Mouse (Mus musculus): ENCODE results near the gene Gpr12.
"Not testable (repeated sequence)": the region's sequence is repeated elsewhere in the genome, so short reads cannot be mapped to it uniquely, and the experiment has no call there.

The Gpr12 gene

GRCm38 (mm10) chr5:146584478-146585306 lies at the start of gene Gpr12:
Gpr12 (minus strand) TSS chr5:146585239.
- peak; percentile 57 for DNase-seq (ENCODE audit: low read depth, low spot score)

GRCm38 (mm10) chr5:146631602-146632001 lies 46.6 kb upstream of the Gpr12 start:
- DNase-seq (ENCODE audit: low read depth, low spot score) = no peak

GRCm38 (mm10) chr5:146630961-146631360 lies 45.9 kb upstream of the Gpr12 start:
- no peak for DNase-seq (ENCODE audit: low read depth, low spot score)

- peak; percentile 6 for DNase-seq (ENCODE audit: low read depth, low spot score)
These were observed 44.6 kb upstream of the Gpr12 start for GRCm38 (mm10) chr5:146629636-146630035.

- no peak for DNase-seq (ENCODE audit: low read depth, low spot score)
These were observed 43.8 kb upstream of the Gpr12 start for GRCm38 (mm10) chr5:146628804-146629203.

- DNase-seq (ENCODE audit: low read depth, low spot score) = no peak
These were observed 42.9 kb upstream of the Gpr12 start for GRCm38 (mm10) chr5:146627901-146628300.

GRCm38 (mm10) chr5:146625635-146626311 lies 40.7 kb upstream of the Gpr12 start:
- no peak for DNase-seq (ENCODE audit: low read depth, low spot score)

- DNase-seq (ENCODE audit: low read depth, low spot score) = no peak
These were observed 26.8 kb upstream of the Gpr12 start for GRCm38 (mm10) chr5:146611830-146612229.

GRCm38 (mm10) chr5:146611009-146611408 lies 26.0 kb upstream of the Gpr12 start:
- no peak for DNase-seq (ENCODE audit: low read depth, low spot score)

GRCm38 (mm10) chr5:146609646-146610045 lies 24.6 kb upstream of the Gpr12 start:
- peak; percentile 58 for DNase-seq (ENCODE audit: low read depth, low spot score)

GRCm38 (mm10) chr5:146607816-146608215 lies 22.8 kb upstream of the Gpr12 start:
- DNase-seq (ENCODE audit: low read depth, low spot score) = no peak

- no peak for DNase-seq (ENCODE audit: low read depth, low spot score)
These were observed 21.9 kb upstream of the Gpr12 start for GRCm38 (mm10) chr5:146606895-146607294.

GRCm38 (mm10) chr5:146606221-146606620 lies 21.2 kb upstream of the Gpr12 start:
- no peak for DNase-seq (ENCODE audit: low read depth, low spot score)

- DNase-seq (ENCODE audit: low read depth, low spot score) = no peak
These were observed 14.9 kb upstream of the Gpr12 start for GRCm38 (mm10) chr5:146599970-146600369.

- not testable (repeated sequence) for DNase-seq (ENCODE audit: low read depth, low spot score)
These were observed 14.2 kb upstream of the Gpr12 start for GRCm38 (mm10) chr5:146599216-146599615.

GRCm38 (mm10) chr5:146598215-146599119 lies 13.4 kb upstream of the Gpr12 start:
- no peak for DNase-seq (ENCODE audit: low read depth, low spot score)

- DNase-seq (ENCODE audit: low read depth, low spot score) = no peak
These were observed 12.4 kb upstream of the Gpr12 start for GRCm38 (mm10) chr5:146597503-146597874.

- DNase-seq (ENCODE audit: low read depth, low spot score) = no peak
These were observed 11.8 kb upstream of the Gpr12 start for GRCm38 (mm10) chr5:146596612-146597502.

- DNase-seq (ENCODE audit: low read depth, low spot score) = no peak
These were observed 7.5 kb upstream of the Gpr12 start for GRCm38 (mm10) chr5:146592580-146592979.

- no peak for DNase-seq (ENCODE audit: low read depth, low spot score)
These were observed 6.6 kb upstream of the Gpr12 start for GRCm38 (mm10) chr5:146591636-146592035.

GRCm38 (mm10) chr5:146590987-146591386 lies 5.9 kb upstream of the Gpr12 start:
- no peak for DNase-seq (ENCODE audit: low read depth, low spot score)
